Mouse (Mus musculus) hindbrain, embryonic 14.5 days (tissue): ENCODE measurements around the gene H2-Q6. TPM values are rescaled to one million over a fixed set of nuclear protein-coding genes. Genes with fewer than 3 reads are reported as not detected.
"Not testable (repeated sequence)": the region's sequence is repeated elsewhere in the genome, so short reads cannot be mapped to it uniquely, and the experiment has no call there.

Experiments
- ATAC-seq: fragments of 200-750 bp; cut with Nextera tagmentation; 2 replicates; pipeline ENCODE4 v1.8.0; 2017; ENCODE audit warnings: moderate number of reproducible peaks, mild to moderate bottlenecking, moderate TSS enrichment, moderate library complexity; ENCODE audit not compliant: low FRiP score
- DNase-seq: peaks from one replicate; pipeline ENCODE4 v3.0.0-alpha.2; 2015; ENCODE audit warnings: low spot score
- H3K27ac ChIP-seq: fragments of 300-500 bp; sonication (generic); 2 replicates; pipeline ENCODE4 v1.5.1; 2014; ENCODE audit warnings: mild to moderate bottlenecking, moderate library complexity
- H3K27me3 ChIP-seq: fragments of 300-500 bp; sonication (generic); 2 replicates; pipeline ENCODE4 v1.6.1; 2014; ENCODE audit warnings: mild to moderate bottlenecking, low read length, mixed read lengths; ENCODE audit not compliant: control insufficient read depth, insufficient read depth
- H3K36me3 ChIP-seq: fragments of 300-500 bp; sonication (generic); replicated peaks from 2 replicates; pipeline ENCODE4 v1.6.1; 2014; ENCODE audit not compliant: control insufficient read depth, insufficient read depth
- H3K4me1 ChIP-seq: fragments of 300-500 bp; sonication (generic); replicated peaks from 2 replicates; pipeline ENCODE4 v1.6.1; 2014; ENCODE audit warnings: antibody characterized with exemption, low read length, mixed read lengths; ENCODE audit not compliant: control insufficient read depth, insufficient read depth
- H3K4me2 ChIP-seq: fragments of 300-500 bp; sonication (generic); replicated peaks from 2 replicates; pipeline ENCODE4 v1.6.1; 2014; ENCODE audit warnings: mild to moderate bottlenecking, moderate library complexity
- H3K4me3 ChIP-seq: fragments of 300-500 bp; sonication (generic); replicated peaks from 2 replicates; pipeline ENCODE4 v1.5.1; 2014; ENCODE audit warnings: mild to moderate bottlenecking, low read length
- H3K9ac ChIP-seq: fragments of 300-500 bp; sonication (generic); 2 replicates; pipeline ENCODE4 v1.6.1; 2014
- H3K9me3 ChIP-seq: fragments of 300-500 bp; sonication (generic); 2 replicates; pipeline ENCODE4 v1.6.1; 2016; ENCODE audit warnings: low read length; ENCODE audit not compliant: control insufficient read depth
- WGBS: fragments of 180-500 bp; shearing (Covaris S2); extraction: QIAGEN DNeasy Blood & Tissue Kit; methylation state at CpG from one replicate; pipeline ENCODE4 v1.1.7; 2014; 5-methylcytosine and 5-hydroxymethylcytosine counted together
- polyA plus RNA-seq: library from polyadenylated mRNA; unstranded; fragments of >200 nt; fragmentation: Nextera tagmentation; extraction: Ambion mirVana; gene quantifications from 2 replicates; pipeline ENCODE4 v1.2.1, GENCODE M21; 2014

H2-Q6 gene
- polyA plus RNA-seq, 1 experiment from 2014 or later, result 0.71 TPM

DNA sequence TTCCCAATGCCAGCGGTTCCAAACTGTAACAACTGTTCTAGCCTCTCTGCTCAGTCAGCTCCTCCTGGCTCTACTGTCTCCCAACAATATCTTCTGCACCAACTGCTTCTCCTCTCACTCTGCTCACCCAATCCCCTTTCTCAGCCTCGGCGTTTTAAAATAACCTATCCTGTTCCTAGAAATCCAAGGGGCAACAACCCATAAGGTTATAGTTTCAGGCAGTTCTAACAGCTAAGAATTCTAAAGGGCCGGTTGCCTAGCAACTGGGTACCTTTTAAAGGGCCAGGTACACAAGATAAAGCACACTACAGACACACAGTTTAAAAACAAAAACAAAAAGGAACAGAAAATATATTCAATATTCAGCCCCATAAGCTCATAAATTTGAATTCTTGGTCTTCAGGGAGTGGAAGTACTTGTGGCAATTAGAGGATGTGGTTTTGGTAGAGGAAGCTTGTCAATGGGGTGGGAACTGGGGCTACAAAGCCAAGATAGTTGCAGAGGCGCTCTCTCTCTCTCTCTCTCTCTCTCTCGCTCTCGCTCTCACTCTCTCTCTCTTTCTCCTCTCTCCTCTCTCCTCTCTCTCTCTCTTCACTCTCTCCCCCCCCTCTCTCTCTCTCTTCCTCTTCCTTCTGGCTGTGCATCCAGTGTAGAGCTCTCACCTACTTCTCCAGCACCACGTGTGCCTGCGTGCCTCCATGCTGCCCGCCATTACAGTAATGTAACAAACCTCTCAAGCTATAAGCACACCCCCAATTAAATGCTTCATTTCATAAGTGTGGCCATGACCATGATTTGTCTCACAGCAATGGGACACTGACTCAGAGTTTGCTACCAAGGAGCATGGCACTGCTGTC, 9.1 kb upstream of the H2-Q6 start:
- H3K27me3 ChIP-seq, H3K36me3 ChIP-seq, H3K4me1 ChIP-seq, H3K27ac ChIP-seq, H3K4me2 ChIP-seq, H3K4me3 ChIP-seq, DNase-seq, H3K9me3 ChIP-seq, H3K9ac ChIP-seq: not testable (repeated sequence)
- peak; percentile 41; the same call in 1 of the 2 replicates for ATAC-seq
- 72% methylated on average over 3 of the region's 10 CpGs for WGBS

DNA sequence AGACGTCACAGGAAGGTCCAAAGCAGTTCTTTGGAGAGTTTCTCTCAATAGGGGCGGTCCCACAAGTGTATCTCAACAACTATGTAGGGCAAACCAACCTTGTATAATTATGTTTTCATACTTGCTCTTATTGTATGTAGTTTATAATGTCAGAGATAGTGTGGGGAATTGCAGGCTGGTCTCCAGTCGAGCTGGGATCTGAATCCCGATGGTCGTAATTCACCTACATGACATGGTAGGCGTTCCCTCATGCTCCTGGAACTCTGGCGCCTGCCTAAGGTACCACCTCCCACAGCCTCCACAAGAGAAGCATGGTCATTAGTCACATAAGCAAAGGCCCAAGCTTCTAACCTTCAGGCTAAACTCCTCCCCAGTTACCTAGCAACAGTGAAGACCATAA, 5.9 kb upstream of the H2-Q6 start:
- H3K4me1 ChIP-seq, result no peaks in the 10 kb centered on the region
- no peaks in the 10 kb centered on the region for H3K9me3 ChIP-seq
- H3K36me3 ChIP-seq, result no peaks in the 10 kb centered on the region
- H3K27me3 ChIP-seq, result peaks cover 10% of the 10 kb centered on the region; the same call in 1 of the 2 replicates
- WGBS, result 74% methylated on average over 7 of the region's 7 CpGs
- no peak overlapping the region for H3K4me2 ChIP-seq
- no peak overlapping the region for H3K27ac ChIP-seq
- H3K9ac ChIP-seq, result no peak overlapping the region
- no peak overlapping the region for H3K4me3 ChIP-seq
- no peak for DNase-seq
- ATAC-seq, result no peak

DNA sequence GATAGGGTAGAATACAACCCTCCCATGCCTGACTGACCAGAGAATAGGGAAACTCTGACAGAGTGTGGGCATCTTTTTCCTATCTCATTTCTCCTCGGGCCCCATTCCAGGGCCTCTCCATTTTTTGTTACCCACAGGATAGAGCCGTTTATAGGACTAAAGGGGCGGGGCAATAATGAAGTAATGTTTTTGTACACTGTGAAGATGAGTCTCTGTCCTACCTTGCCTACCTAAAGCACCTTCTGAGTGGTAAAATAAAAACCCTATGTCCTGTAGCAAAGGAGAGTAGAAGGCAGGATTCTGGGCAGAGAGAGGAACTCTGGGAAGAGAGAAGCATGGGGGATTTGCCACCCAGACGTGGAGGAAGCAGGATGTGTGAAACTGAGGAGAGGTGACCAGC, 5.1 kb upstream of the H2-Q6 start:
- H3K9ac ChIP-seq, ATAC-seq, H3K36me3 ChIP-seq, H3K4me1 ChIP-seq, H3K4me2 ChIP-seq, H3K9me3 ChIP-seq, H3K27ac ChIP-seq, DNase-seq, H3K4me3 ChIP-seq: not testable (repeated sequence)
- peaks cover 11% of the 10 kb centered on the region for H3K27me3 ChIP-seq
- WGBS, result 76% methylated on average over 4 of the region's 4 CpGs

- H3K4me2 ChIP-seq, H3K4me3 ChIP-seq, H3K27ac ChIP-seq, H3K4me1 ChIP-seq, H3K9ac ChIP-seq, H3K36me3 ChIP-seq, H3K9me3 ChIP-seq, ATAC-seq: not testable (repeated sequence)
- WGBS, result 17% methylated on average over 11 of the region's 11 CpGs
- DNase-seq, result peak; percentile 61
- H3K27me3 ChIP-seq, result peaks cover 18% of the 10 kb centered on the region
Observed at GRCm38 (mm10) chr17:35420206-35420810, 4.3 kb upstream of the H2-Q6 start.

- not testable (repeated sequence) for H3K9ac ChIP-seq, H3K4me2 ChIP-seq, H3K4me3 ChIP-seq, ATAC-seq, H3K9me3 ChIP-seq, H3K27ac ChIP-seq, H3K36me3 ChIP-seq, DNase-seq, H3K4me1 ChIP-seq
- 85% methylated on average over 4 of the region's 4 CpGs for WGBS
- peaks cover 27% of the 10 kb centered on the region for H3K27me3 ChIP-seq
Observed at GRCm38 (mm10) chr17:35421331-35421730, 3.3 kb upstream of the H2-Q6 start.

GRCm38 (mm10) chr17:35422360-35422759, 2.3 kb upstream of the H2-Q6 start:
- not testable (repeated sequence) for DNase-seq, ATAC-seq, H3K36me3 ChIP-seq, H3K9me3 ChIP-seq, H3K4me3 ChIP-seq, H3K27ac ChIP-seq, H3K4me1 ChIP-seq, H3K9ac ChIP-seq, H3K4me2 ChIP-seq
- WGBS, result 90% methylated on average over 5 of the region's 5 CpGs
- H3K27me3 ChIP-seq, result peaks cover 27% of the 10 kb centered on the region

DNA sequence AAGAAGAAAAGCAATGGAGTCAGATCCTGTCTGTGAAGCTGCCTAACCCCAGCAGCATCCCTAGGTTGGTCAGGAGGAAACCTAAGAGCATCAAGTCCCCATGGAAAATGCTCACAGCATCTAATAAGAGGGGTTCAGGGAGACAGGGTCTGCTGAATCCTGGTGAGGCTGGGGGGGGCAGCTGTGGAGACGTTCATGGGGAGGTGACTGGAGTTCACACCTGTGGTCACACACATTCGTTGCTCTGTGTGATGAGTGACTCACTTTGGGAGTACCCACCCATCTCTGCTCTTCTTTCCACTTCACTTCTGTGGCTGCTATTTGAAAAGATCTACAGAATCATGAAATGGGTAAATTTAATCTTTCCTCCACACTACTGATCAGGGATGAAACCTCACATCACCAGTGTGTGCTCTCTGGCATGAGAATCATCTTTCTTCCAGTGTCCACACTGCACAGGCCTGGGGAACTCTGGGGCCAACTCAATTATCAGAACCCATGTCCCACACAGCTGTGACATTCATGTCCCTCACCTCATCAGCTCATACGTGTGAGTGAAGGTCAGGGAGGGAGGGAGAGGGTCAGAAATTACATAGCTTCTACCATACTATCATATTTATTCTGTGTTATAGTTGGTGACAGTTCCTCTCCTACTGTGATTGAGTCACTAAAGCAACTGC, 1.4 kb upstream of the H2-Q6 start:
- H3K4me1 ChIP-seq, H3K9ac ChIP-seq, H3K36me3 ChIP-seq, DNase-seq, H3K4me3 ChIP-seq, ATAC-seq, H3K9me3 ChIP-seq, H3K27ac ChIP-seq, H3K4me2 ChIP-seq: not testable (repeated sequence)
- peaks cover 27% of the 10 kb centered on the region for H3K27me3 ChIP-seq
- 78% methylated on average over 3 of the region's 3 CpGs for WGBS

GRCm38 (mm10) chr17:35424106-35424505, 544 bp upstream of the H2-Q6 start:
- H3K27ac ChIP-seq, DNase-seq, H3K36me3 ChIP-seq, H3K9me3 ChIP-seq, H3K4me2 ChIP-seq, H3K4me3 ChIP-seq, ATAC-seq, H3K9ac ChIP-seq, H3K4me1 ChIP-seq: not testable (repeated sequence)
- 80% methylated on average over 3 of the region's 3 CpGs for WGBS
- peaks cover 27% of the 10 kb centered on the region for H3K27me3 ChIP-seq

DNA sequence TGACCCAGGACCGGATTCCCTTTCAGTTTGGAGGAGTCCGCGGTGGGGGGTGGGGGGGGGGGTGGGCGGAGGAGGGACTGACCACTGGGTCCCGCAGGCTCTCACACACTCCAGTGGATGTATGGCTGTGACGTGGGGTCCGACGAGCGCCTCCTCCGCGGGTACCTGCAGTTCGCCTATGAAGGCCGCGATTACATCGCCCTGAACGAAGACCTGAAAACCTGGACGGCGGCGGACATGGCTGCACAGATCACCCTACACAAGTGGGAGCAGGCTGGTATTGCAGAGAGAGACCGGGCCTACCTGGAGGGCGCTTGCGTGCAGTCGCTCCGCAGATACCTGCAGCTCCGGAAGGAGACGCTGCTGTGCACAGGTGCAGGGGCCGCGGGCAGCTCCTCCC, 824 bp downstream of the H2-Q6 start:
- 12% methylated on average over 26 of the region's 28 CpGs for WGBS
- not testable (repeated sequence) for H3K27ac ChIP-seq, H3K9ac ChIP-seq, DNase-seq, H3K9me3 ChIP-seq, H3K4me1 ChIP-seq, H3K36me3 ChIP-seq
- Histone ChIP-seq H3K4me3 (peak overlapping the region; percentile 36), H3K4me2 (peak overlapping the region; percentile 66), H3K27me3 (peaks cover 27% of the 10 kb centered on the region)
- peak; percentile 18; the same call in 1 of the 2 replicates for ATAC-seq
